13 mouse cellular contexts compared by ENCODE assay signal in the genomic region with DNA sequence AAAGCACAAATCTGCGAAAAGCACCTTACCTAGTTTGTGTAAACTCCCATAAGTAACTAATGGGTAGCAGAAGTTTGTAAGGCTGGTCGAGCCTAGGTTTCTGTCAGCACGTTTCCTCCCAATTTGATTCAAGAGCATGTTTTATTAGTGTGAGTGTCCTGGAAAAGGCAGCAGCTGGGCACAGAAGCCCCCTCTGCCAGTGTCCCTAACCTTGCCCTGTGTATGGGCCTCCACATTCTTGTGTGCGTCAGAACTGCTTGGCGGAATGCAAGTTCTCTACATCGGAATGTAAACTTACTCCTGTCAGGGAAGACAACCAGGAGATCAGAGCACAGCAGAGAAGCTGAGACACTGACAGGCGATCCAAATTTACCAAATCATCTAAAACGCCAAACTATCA.
DNase-seq lines count a peak whose midpoint lies in the region; ATAC-seq and TF ChIP-seq lines count a peak whose summit lies in the region.
"Had no signal": no experiment of that assay in that cellular context is flagged by ENCODE, and none has a peak within 500 bp of the region (broad histone marks: within the 10 kb centered on the region; RNA-seq: fewer than 3 reads in every experiment).

No protein-coding gene starts in this region.

- H3K4me3 ChIP-seq in gastrocnemius, adult 2 months, result peak overlapping the region; percentile 71
- H3K4me3 ChIP-seq in lung, adult 2 months (replicated peaks; ENCODE audit: extremely low read depth, low read depth, low read length), result no peak overlapping the region
- H3K4me3 ChIP-seq in heart, embryonic 16.5 days (ENCODE audit: low read length), result peak overlapping the region; percentile 51
- no peak overlapping the region for H3K4me3 ChIP-seq in stomach, embryonic 15.5 days (replicated peaks)
- no peak overlapping the region for H3K4me3 ChIP-seq in hindbrain, embryonic 11.5 days (ENCODE audit: low read depth, low read length)
- H3K4me3 ChIP-seq: embryonic facial prominence, embryonic 13.5 days; neural tube, embryonic 15.5 days had no signal

- H3K27me3 ChIP-seq in heart, embryonic 16.5 days (ENCODE audit: control insufficient read depth, insufficient read depth, low read length), result no peaks in the 10 kb centered on the region
- no peaks in the 10 kb centered on the region for H3K27me3 ChIP-seq in stomach, embryonic 15.5 days (replicated peaks)
- no peaks in the 10 kb centered on the region for H3K27me3 ChIP-seq in hindbrain, embryonic 11.5 days (ENCODE audit: control insufficient read depth, insufficient read depth, low read length)
- H3K27me3 ChIP-seq: embryonic facial prominence, embryonic 13.5 days; megakaryocyte, embryonic 14.5 days; neural tube, embryonic 15.5 days had no signal

- H3K4me2 ChIP-seq in heart, embryonic 16.5 days (ENCODE audit: low read depth, low read length), result peak overlapping the region; percentile 64
- peak overlapping the region; percentile 37 for H3K4me2 ChIP-seq in stomach, embryonic 15.5 days
- no peak overlapping the region for H3K4me2 ChIP-seq in hindbrain, embryonic 11.5 days (replicated peaks; ENCODE audit: low read depth, low read length)

- TF ChIP-seq POLR2A in lung, adult 2 months (IDR thresholded peaks at IDR 0.05; ENCODE audit: borderline replicate concordance, extremely low read depth, low read depth, low read length), result no peak

- no peak for DNase-seq in gastrocnemius, adult 2 months
- no peak for DNase-seq in gastrocnemius, postnatal 4 days (ENCODE audit: low spot score in 2 of 2)
- peak; percentile 42 for DNase-seq in lung, adult 2 months
- DNase-seq in lung, postnatal 14 days, result no peak
- no peak for DNase-seq in hindbrain, embryonic 11.5 days (ENCODE audit: low spot score)
- DNase-seq in ovary, postnatal 14 days (ENCODE audit: low spot score), result no peak
- DNase-seq: kidney, adult 11 months; spleen, adult 18-20 months had no signal

- ATAC-seq in heart, embryonic 16.5 days (replicated peaks; ENCODE audit: extremely low read depth, insufficient read depth, low FRiP score), result peak; percentile 37; the same call in 1 of the 2 replicates
- no peak for ATAC-seq in stomach, embryonic 15.5 days (ENCODE audit: insufficient read depth, low FRiP score, low read depth)
- ATAC-seq in hindbrain, embryonic 11.5 days (ENCODE audit: low FRiP score), result no peak

- H3K4me1 ChIP-seq in lung, adult 2 months (ENCODE audit: control insufficient read depth, insufficient read depth, low read length), result peaks cover 30% of the 10 kb centered on the region
- peaks cover 52% of the 10 kb centered on the region for H3K4me1 ChIP-seq in heart, embryonic 16.5 days (ENCODE audit: control insufficient read depth, insufficient read depth, low read length)
- H3K4me1 ChIP-seq in stomach, embryonic 15.5 days, result peaks cover 40% of the 10 kb centered on the region
- H3K4me1 ChIP-seq in hindbrain, embryonic 11.5 days (replicated peaks; ENCODE audit: control insufficient read depth, insufficient read depth, low read length), result no peaks in the 10 kb centered on the region; the same call in 1 of the 2 replicates

- intact Hi-C loops in gastrocnemius, adult 2 months (cut with DNase I), result no loop called here

- H3K36me3 ChIP-seq in heart, embryonic 16.5 days (ENCODE audit: control insufficient read depth, insufficient read depth), result no peaks in the 10 kb centered on the region
- no peaks in the 10 kb centered on the region for H3K36me3 ChIP-seq in stomach, embryonic 15.5 days
- no peaks in the 10 kb centered on the region for H3K36me3 ChIP-seq in hindbrain, embryonic 11.5 days (ENCODE audit: control insufficient read depth, insufficient read depth, low read length)
- H3K36me3 ChIP-seq: embryonic facial prominence, embryonic 13.5 days; neural tube, embryonic 15.5 days had no signal

- H3K27ac ChIP-seq in gastrocnemius, adult 2 months, result peak overlapping the region; percentile 90
- H3K27ac ChIP-seq in heart, embryonic 16.5 days (ENCODE audit: low read length), result peak overlapping the region; percentile 96
- H3K27ac ChIP-seq in stomach, embryonic 15.5 days, result no peak overlapping the region; the same call in 1 of the 2 replicates
- H3K27ac ChIP-seq in hindbrain, embryonic 11.5 days (ENCODE audit: low read depth, low read length), result no peak overlapping the region
- H3K27ac ChIP-seq: embryonic facial prominence, embryonic 13.5 days had no signal

- WGBS in lung, adult 2 months, result 30% methylated on average over 8 of the region's 8 CpGs
- 24% methylated on average over 8 of the region's 8 CpGs for WGBS in heart, embryonic 16.5 days
- 34% methylated on average over 8 of the region's 8 CpGs for WGBS in stomach, embryonic 15.5 days
- WGBS in hindbrain, embryonic 11.5 days, result 66% methylated on average over 8 of the region's 8 CpGs

- H3K9ac ChIP-seq in heart, embryonic 16.5 days (ENCODE audit: low read length), result peak overlapping the region; percentile 62
- H3K9ac ChIP-seq in stomach, embryonic 15.5 days, result no peak overlapping the region
- H3K9ac ChIP-seq in hindbrain, embryonic 11.5 days (ENCODE audit: low read depth, low read length), result no peak overlapping the region
- H3K9ac ChIP-seq: embryonic facial prominence, embryonic 13.5 days; neural tube, embryonic 15.5 days had no signal

- no peaks in the 10 kb centered on the region for H3K9me3 ChIP-seq in heart, embryonic 16.5 days (replicated peaks; ENCODE audit: control insufficient read depth, low read length)
- no peaks in the 10 kb centered on the region for H3K9me3 ChIP-seq in stomach, embryonic 15.5 days
- no peaks in the 10 kb centered on the region for H3K9me3 ChIP-seq in hindbrain, embryonic 11.5 days (ENCODE audit: control insufficient read depth, low read length)
- H3K9me3 ChIP-seq: embryonic facial prominence, embryonic 13.5 days; megakaryocyte, embryonic 14.5 days; neural tube, embryonic 15.5 days had no signal

- TF ChIP-seq CTCF in gastrocnemius, adult 2 months (IDR thresholded peaks at IDR 0.05), result no peak
- no peak for TF ChIP-seq CTCF in lung, adult 2 months (IDR thresholded peaks at IDR 0.05; ENCODE audit: insufficient read depth, low read length)

Comparison
In these comparisons a context has a peak if more than half of its experiments do, and no peak if none do; other contexts are left out.
1. H3K27ac ChIP-seq: peak in gastrocnemius, adult 2 months (single experiment) and heart, embryonic 16.5 days (single experiment); none in stomach, embryonic 15.5 days (single experiment) and hindbrain, embryonic 11.5 days (single experiment).
2. H3K4me3 ChIP-seq: peak in gastrocnemius, adult 2 months (single experiment) and heart, embryonic 16.5 days (single experiment); none in lung, adult 2 months (single experiment), stomach, embryonic 15.5 days (single experiment) and hindbrain, embryonic 11.5 days (single experiment).